Mouse (Mus musculus) adrenal gland, postnatal 14 days (tissue): Measurements from ENCODE around the gene Cramp1l. TPM values are rescaled to one million over a fixed set of nuclear protein-coding genes. Genes with fewer than 3 reads are reported as not detected.
"Not testable (repeated sequence)": the region's sequence is repeated elsewhere in the genome, so short reads cannot be mapped to it uniquely, and the experiment has no call there.

Source experiments
- DNase-seq: peaks from one replicate; pipeline ENCODE4 v3.0.0; 2021; ENCODE audit warnings: mixed read lengths
- total RNA-seq: library from RNA; stranded (reverse); gene quantifications from 2 replicates; pipeline ENCODE4 v1.2.3, GENCODE M21; 2021

Cramp1l gene
- total RNA-seq, 1 experiment from 2014 or later = 23.3 TPM

DNA sequence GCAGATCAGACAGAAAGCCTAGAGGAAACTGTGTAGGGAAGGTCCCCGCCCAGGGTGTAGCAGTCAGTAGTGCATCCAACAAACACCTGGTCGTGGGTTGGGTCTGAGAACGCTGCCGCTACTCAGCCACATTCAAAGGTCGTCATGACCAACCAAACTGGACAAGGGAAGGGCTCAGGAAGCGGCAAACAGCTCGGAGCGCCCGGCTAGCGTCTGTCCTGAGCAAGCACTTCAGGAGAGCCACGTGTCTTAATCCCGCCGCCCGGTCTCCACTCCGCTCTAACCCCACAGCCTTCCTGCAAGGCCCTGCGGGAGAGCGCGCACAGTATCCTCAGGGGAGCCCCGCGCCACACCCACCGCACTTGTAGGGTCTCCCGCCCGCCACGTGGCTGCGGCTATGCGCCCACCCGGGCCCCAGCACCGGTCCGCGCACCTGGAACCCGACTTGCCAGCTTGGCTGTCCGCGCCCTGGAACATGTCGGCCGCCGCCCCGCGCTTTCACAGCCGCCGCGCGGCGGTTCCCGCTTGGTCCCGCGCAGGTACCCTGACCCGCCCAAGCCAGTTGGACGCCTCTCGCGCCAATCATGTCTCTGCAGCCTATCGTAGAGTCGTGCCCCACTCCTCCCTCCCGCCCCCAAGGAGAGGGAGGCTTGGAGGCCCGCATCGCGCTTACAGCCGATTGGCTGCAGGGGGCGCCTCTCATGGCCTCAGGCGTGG lies 55.3 kb downstream of the Cramp1l start, which contains the start of gene Jpt2:
Gene Jpt2, minus strand, starts transcription at position 555 of the 717 bp plus-strand sequence.
- DNase-seq = peak; percentile 99

DNA sequence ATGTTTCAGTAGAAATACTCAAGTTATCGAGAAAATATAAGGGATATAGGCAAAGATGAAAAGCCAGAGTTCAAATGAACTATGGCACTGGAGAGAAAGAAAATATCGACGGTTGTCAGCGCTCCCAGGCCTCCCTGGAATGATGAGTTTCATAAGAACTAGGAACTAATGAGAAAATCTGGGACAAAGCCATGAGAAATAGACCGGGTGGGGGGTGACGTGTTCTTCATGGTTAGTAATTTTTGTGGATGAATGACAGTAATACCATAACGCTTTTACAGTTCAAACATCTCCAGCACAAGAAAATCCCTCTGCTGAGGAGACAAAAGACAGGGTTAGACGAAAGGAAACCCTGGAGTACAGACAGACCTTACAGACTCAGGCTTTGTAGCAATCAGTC lies 56.2 kb downstream of the Cramp1l start:
- no peak for DNase-seq

DNA sequence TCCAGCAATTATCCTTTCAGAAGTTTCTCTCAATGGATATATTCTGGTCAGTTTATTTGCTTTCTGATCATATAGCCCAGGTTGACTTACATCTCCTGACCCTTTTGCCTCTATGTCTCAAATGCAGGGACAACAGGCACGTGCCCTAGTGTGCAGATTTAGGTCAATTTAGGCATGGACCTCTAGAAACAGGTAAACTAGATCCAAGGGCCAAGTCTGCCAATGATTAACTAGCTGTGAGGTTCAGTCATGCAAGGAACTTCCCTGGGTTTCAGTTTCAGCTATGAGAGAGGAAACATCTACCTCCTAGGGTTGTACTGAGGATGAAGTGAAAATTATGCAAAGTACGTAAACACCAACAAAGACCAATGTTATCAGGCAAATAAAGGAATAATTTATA lies 62.3 kb downstream of the Cramp1l start:
- no peak for DNase-seq

DNA sequence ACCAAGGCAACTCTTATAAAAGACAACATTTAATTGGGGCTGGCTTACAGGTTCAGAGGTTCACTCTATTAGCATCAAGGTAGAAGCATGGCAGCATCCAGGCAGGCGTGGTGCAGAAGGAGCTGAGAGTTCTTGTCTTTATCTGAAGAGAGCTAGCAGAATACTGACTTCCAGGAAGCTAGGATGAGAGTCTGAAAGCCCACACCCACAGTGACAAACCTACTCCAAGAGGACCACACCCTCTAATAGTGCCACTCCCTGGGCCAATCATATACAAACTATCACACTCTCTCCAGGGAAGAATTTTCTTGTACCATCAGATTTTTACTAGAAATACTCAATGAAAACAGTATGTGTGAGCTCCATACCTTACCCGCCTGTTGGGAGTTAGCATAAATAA lies 64.9 kb downstream of the Cramp1l start:
- DNase-seq = no peak

DNA sequence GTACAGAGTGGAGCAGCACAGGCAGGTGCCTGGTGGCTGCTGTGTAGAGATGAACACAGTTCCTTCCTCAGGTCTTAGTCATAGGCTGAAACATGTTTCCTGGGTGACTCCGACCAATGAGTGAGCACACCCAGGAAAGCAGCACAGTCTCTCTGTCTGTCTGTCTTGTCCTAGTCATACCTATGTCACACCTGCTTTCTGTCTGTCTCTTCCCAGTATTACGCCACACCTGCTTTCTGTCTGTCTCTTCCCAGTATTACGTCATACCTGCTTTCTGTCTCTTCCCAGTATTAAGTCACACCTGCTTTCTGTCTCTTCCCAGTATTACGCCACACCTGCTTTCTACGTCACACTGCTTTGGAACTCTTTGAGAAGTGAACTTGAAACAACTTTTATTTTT lies 67.4 kb downstream of the Cramp1l start:
- no peak for DNase-seq

DNA sequence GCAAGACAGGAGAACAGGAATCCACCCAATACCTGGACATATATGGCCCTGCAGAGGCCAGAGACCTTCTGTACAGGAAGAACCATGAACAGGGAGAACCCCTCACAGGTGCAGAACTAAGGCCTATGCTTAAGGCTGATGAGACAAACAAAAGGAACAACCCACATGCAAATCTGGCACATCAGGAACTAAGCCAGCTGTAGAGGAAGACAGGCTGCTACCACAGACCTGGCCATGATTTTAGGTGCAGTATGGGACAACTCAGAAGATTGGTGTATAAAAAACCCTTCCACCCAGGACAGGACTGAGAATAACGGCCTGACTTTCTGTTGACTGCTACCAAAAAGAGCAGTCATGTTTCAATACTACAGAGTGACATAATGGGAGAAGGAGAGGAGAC lies 72.0 kb downstream of the Cramp1l start:
- DNase-seq = not testable (repeated sequence)

DNA sequence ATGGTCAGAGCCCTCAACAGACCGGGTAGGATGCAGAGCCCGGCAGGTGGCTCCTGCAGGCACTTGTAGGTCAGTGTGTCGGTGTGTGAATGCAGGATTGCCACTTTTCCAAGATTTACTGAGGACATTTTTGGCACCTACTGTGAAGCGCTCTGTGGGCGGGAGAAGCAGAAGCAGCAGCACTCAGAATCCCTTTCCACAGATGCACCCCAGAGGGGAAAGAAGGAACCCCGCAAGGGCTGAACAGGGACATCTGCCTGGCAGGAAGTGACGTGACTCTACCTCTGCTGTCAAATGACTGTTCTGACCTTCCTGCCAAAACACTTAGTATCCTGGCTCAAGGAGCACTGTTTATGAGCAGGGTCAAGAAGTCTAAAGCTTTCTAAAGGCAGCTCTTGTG lies 72.6 kb downstream of the Cramp1l start:
- no peak for DNase-seq

DNA sequence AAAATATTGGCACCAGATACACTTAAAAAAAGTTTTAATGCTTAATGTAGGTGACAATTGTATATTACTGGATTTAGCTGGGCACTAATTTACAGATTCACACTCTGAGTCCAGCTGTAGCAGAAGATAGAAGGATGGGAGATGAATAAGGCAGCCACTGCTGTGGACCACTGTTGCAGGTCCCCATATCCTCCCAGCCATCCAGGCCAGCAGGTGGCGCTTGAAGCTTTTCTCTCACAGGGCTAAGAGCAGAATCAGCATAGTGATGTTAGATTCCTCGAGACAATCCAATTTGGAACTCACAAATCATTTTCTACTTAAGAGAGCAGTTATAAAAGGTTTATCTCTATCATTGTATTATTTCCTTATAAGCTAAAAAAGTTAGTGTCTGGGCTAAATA lies 73.1 kb downstream of the Cramp1l start:
- DNase-seq = peak; percentile 54

DNA sequence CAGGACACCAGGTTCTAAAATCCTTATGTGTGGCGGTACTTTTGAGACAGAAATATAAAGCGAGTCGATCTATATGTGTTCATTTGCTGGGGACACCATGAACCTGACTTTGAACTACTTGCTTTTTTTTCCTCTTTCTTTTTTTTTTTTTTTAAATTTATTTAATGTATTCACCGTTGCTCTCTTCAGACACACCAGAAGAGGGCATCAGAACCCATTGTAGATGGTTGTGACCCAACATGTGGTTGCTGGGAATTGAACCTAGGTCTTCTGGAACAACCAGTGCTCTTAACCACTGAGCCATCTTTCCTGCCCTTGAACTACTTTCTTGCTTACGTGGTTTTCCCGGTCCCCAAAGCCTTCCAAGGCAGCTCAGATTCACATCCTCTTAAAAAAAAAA lies 78.3 kb downstream of the Cramp1l start:
- DNase-seq = no peak

DNA sequence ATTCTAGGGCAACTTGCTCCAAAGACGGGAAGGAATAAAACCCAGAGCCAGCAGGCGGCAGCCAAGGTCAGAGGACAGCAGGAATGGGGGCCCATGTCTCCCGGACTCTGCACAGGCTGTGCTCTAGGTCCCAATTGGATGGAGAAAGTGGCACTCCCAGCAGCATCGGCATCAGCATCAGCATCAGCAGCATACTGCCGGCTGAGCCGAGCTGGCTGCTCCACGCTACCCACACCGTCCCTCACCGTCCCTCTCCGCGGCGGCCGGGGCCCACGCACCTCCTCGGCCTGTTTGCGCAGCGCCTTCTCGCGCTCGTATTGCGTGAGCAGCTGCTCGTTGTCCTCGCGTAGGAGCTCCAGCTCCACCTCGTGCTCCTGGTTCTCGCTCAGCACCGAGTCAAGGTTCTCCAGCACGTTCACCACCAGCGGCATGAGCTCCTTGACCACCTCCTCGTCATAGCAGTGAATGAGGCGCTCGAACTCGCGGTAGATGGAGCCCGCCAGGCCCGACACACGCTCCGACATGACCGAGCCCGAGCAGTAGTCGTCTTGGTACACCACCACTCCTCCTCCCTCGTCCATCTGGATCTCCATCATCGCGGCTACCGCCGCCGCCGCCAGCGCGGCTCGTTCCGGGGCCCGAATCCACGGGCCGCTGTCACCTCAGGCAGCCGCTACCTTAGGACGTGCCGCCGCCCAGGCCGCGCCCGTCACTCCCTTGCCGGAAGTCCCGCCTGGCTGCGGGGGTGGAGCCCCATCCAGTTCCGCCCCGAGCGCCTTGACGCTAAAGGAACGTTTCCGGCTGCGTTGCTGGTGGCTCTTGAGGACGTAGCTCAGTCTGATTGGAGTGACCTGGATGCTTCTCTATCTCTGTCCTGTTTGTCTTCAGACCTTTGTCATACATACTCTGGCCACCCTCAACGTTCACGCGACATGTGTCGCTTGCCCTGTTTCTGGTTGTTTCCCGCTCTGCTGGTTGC lies 79.0 kb downstream of the Cramp1l start, which contains the start of gene Mapk8ip3:
Gene Mapk8ip3, minus strand, starts transcription at position 719 of the 979 bp plus-strand sequence.
- DNase-seq = peak; percentile 98

DNA sequence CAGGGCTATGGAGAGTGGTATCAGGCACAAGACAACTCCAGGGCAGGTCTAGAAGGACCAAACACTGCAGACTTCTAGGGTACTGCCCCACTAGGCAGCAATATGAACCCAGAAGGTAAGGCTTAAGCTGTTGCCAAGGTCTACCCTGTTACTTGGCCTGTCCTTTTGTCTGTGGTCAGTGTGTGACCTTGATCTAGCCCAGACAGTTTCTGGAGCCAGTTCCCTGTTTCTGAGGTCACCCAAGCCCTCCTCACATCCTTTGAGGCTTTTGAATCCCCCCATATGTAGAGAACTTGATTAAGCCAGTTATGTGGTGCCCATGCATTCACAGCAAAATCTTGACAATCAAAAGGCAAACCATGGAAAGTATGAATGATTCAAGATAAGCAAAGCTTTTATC lies 79.9 kb downstream of the Cramp1l start:
- no peak for DNase-seq

DNA sequence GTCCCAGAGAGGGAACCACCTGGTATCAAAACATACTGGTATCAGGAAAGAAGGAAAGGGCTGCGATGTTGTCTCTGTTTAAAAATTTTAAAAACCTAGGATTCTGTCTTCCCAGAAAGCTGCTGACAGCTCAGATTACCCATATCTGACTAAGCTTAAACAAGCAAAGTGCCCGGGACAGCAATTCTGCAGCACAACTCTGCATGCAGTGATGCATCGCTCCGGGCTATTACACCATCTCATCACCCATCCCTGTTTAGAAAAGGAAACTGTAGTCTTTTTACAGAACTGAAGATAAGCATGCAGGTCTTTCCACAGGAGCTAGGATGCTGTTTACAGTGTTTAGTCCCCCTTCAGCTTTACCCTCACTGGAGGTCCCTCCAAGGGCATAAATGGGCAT lies 80.7 kb downstream of the Cramp1l start:
- peak; percentile 32 for DNase-seq

DNA sequence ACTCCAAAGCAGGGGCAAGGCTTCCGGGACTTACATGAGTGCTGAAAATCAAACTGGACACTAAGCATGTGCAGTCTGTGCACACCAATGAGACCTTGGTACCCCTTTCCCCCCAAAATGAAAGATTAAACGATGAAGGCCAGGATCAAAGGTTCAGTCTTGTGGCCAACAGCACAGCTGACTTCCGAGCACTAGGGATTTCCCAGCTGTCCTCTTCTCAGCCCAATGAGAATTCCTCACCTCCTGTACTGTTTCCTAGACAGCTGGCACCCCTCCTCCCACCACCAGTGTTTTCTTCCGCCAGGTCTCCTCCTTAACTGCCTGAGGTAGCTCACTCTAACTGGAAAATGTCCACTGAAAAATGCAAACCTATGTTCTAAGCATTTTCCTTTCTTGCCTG lies 82.4 kb downstream of the Cramp1l start:
- no peak for DNase-seq

DNA sequence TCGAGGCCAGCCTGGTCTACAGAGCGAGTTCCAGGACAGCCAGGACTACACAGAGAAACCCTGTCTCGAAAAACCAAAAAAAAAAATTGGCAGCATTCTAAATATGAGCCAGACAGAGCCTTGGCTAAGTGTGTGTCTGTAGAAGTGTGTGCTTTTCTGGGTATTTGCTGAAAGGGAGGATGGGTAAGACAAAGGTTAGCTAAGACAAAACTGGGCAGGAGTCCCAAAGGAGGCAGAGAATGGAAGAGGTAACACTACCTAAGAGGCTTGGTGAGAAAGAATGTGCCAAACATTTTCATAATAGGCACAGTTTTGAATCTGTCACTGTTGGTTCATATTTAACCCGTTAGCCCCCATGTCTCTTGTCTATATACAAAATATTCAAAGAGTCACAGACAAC lies 83.2 kb downstream of the Cramp1l start:
- DNase-seq = no peak

DNA sequence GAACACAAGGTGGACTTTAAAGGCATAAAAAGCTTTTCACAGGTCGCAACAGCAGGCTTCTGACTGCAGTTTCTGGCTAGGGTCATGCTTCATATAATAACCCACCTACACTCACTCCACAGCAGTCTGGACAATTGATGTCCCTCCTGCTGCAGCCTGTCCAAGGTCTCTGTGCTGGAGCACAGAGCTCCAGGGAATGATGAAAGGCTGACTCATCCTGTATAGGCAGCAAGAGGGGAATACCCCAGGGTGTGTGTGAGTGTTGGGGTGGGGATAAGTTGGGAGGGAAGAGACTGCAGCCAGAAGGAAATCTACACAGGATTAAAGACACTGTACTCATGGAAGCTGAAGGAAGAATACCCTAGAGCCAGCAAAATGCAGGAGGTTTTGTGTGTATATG lies 86.1 kb downstream of the Cramp1l start:
- DNase-seq = peak; percentile 69

DNA sequence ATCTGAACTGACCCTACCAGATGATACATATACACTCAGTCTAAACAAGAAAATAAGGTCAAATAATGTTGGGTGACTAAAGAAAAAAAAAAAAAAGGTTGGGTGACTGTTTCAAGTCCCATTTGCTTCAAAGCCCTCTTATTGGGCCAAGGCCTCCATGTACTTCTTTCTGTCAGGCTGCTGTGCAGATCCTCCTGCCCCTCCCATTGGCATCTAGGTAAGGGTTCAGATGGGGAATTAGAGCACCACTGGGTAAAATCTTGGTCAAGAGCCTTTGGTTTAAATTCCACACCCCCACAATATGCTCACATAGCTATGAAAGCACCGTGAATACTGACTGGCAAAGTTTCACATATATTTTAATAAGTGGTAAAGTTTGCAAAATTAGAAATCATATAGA lies 92.3 kb downstream of the Cramp1l start:
- DNase-seq = no peak

DNA sequence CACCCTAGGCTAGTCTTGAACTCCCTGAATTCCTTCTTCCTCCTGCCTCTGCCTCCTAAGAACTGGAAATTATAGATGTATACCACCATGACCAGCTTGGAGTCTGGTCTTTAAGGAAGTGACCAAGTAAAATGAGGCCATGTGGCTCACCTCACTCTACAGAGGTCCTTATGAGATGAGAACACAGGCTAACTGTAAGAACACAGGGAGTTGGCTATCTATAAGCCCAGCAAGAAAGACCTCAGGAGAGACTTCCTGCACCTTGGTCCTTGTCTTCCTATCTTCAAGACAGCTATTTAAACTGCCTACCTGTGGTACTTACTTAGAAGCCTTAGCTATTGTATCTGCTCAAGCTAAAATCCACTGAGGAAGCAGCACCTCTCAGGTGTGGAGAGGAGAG lies 101.6 kb downstream of the Cramp1l start:
- DNase-seq = no peak

Other genes starting within 250 kb of the Cramp1l start
- 0.67 and 0.71 TPM in 2 replicates for gene Meiob, start 211.5 kb downstream of the Cramp1l start, total RNA-seq
- gene Hagh, start 175.6 kb downstream of the Cramp1l start, total RNA-seq = 122 and 150 TPM in 2 replicates
- gene Fahd1, start 165.4 kb downstream of the Cramp1l start, total RNA-seq = 40.6 and 43.0 TPM in 2 replicates
- gene Igfals, start 149.8 kb downstream of the Cramp1l start, total RNA-seq = 1.2 and 12.2 TPM in 2 replicates
- 39.5 and 48.8 TPM in 2 replicates for gene Nubp2, start 129.4 kb downstream of the Cramp1l start, total RNA-seq
- 30.2 and 34.6 TPM in 2 replicates for gene Spsb3, start 129.1 kb downstream of the Cramp1l start, total RNA-seq
- gene Eme2, start 120.7 kb downstream of the Cramp1l start, total RNA-seq = 36.7 and 43.1 TPM in 2 replicates
- gene Mrps34, start 120.7 kb downstream of the Cramp1l start, total RNA-seq = 133 and 145 TPM in 2 replicates
- 46.1 and 47.4 TPM in 2 replicates for gene Nme3, start 119.3 kb downstream of the Cramp1l start, total RNA-seq
- gene Mapk8ip3, start 78.8 kb downstream of the Cramp1l start, total RNA-seq = 84.3 and 111 TPM in 2 replicates
- gene Jpt2, start 55.1 kb downstream of the Cramp1l start, total RNA-seq = 33.9 and 45.2 TPM in 2 replicates
- gene Ift140, start 297 bp upstream of the Cramp1l start, total RNA-seq = 30.0 and 43.7 TPM in 2 replicates
- 30.1 and 30.2 TPM in 2 replicates for gene Tmem204, start 67.8 kb upstream of the Cramp1l start, total RNA-seq
- gene Telo2, start 100.2 kb upstream of the Cramp1l start, total RNA-seq = 19.9 and 27.3 TPM in 2 replicates
- not detected in 2 replicates for gene Ptx4, start 105.0 kb upstream of the Cramp1l start, total RNA-seq
- gene Clcn7, start 117.6 kb upstream of the Cramp1l start, total RNA-seq = 33.3 and 35.2 TPM in 2 replicates
- gene Ccdc154, start 146.7 kb upstream of the Cramp1l start, total RNA-seq = 0.15 TPM in 1 of 2 replicates, not detected in the other
- gene Gm38655, start 159.7 kb upstream of the Cramp1l start, total RNA-seq = 0.37 TPM in 1 of 2 replicates, not detected in the other
- 20.2 and 21.2 TPM in 2 replicates for gene BC003965, start 168.8 kb upstream of the Cramp1l start, total RNA-seq
- 15.9 and 17.8 TPM in 2 replicates for gene Unkl, start 172.6 kb upstream of the Cramp1l start, total RNA-seq
- 34.3 and 35.7 TPM in 2 replicates for gene Gnptg, start 224.3 kb upstream of the Cramp1l start, total RNA-seq
- 20.4 and 22.9 TPM in 2 replicates for gene Tsr3, start 224.4 kb upstream of the Cramp1l start, total RNA-seq
- 12.1 and 12.6 TPM in 2 replicates for gene Baiap3, start 240.6 kb upstream of the Cramp1l start, total RNA-seq